Mouse (Mus musculus) layer of hippocampus, postnatal 14 days (tissue): ENCODE data around the gene Fads3. TPM values are rescaled to one million over a fixed set of nuclear protein-coding genes. Genes with fewer than 3 reads are reported as not detected.

ENCODE experiments used
- DNase-seq, 2 experiments: peaks; one replicate each; pipeline ENCODE4 v3.0.0; 2021 to 2022; ENCODE audit warnings: low spot score in 2 of 2, mixed read lengths in 1 of 2
- total RNA-seq, 2 experiments: library from RNA; stranded (reverse); gene quantifications; 2 replicates each; pipeline ENCODE4 v1.2.3; 2021

The Fads3 gene
- total RNA-seq, 2 experiments from 2014 or later: 34.3 to 36.8 TPM

DNA sequence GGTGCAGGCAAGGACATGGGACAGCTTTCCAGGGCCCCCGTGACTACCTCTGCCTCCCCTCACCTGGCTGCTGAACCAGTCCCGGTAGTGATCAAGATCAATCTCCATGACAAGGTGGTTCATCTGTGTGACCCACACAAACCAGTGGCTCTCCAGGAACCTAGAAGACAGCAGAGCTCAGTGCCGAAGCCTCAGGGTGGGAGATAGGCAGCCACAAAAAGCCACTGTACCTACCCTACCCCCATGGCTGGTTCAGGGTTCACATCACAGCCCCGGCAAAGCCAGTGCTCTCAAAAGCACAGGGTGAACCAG, 24.8 kb downstream of the Fads3 start:
- DNase-seq: no peak

DNA sequence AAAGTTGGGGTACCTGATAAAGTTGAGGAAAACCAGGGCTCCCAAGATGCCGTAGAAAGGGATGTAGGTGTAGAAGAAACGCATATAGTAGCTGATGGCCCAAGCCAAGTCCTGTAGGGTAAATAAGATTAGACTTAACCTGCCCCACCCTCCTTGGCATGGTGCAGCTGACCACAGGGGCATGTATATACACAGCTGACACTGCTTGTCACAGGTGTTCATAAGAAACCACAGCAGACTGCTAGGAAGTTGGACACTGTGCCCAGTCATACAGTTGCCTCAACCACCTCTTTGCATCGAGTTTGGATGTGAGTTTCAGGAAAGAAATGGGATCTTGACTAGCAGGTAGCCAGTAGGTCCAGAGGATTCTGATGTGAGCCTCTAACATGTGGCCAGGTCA, 25.1 kb downstream of the Fads3 start:
- no peak for DNase-seq

DNA sequence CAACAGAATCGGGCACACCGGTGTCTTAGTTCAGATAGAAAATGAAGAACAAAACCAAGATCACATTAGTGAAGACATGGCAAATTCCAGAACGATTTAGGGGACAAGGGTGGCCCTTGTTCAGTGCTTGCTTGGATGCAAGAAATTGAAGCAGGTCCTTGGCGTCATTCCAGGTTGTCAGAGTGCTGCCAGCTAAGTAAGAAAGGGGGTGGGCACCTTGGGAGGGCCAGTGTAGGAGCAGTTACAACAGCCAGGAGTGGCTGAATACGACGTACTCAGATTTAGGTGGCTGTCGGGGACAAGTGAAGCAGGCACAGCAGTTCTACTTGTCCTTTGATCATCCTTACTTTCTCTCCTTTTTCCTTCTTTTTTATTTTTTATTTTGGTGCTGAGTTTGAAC, 26.3 kb downstream of the Fads3 start:
- DNase-seq: peak in 1 of 2 experiments; percentile 68

DNA sequence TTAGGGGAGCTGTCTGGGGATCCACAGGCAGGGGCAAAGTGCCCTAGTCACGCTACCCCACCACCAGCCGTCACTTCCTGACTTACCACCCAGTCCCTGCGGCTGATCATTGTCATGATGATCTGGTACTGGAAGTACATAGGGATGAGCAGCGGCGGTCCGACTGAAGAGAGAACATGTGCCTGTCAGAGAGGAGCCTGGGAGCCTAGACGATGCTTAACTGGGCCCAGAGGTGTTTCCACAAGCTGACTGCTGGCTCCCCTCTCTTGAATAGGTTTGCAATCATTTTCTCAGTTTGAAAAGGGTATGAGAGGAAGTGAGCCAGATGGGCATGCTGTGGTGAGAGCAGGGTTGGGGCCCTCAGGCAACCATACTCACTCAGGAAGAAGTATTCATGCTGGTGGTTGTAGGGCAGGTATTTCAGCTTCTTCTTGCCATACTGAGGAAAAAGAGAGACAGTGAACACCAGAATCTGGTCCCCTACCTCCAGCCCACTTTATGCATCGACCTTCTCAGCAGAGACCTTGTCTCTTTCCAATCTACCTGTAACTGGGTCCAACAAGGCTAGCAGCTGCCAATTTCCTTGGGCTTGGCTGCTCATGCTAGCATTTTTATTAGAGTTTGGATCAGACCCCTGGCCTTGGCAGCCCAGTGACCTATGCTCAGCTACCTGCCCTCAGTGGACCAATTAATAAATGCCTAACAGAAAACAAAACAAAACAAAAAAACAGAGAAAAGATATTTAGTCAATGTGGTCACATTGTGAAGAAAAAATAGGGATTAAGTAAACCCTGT, 29.0 kb downstream of the Fads3 start:
- peak in 1 of 2 experiments; percentile 48 for DNase-seq

DNA sequence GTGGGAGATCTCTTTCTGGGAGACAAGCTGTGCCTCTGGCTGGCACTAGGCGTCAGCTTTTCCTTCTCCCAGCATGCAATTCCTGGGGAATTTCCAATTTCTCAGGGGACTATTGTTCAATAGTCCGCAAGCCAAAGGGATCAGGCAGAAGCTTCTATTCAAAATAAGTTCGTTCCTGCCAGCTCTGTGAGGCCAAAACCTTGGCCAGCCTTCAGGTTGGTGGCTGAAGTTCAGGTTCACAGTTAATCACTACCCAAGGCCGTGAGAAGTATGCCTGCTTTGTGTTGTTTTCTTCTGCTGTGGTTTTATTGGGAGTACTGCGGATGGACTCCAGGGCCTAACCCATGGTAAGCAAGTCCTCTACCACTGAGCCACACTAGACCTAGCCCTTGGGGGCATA, 29.8 kb downstream of the Fads3 start:
- peak; percentile 64 to 87 for DNase-seq

DNA sequence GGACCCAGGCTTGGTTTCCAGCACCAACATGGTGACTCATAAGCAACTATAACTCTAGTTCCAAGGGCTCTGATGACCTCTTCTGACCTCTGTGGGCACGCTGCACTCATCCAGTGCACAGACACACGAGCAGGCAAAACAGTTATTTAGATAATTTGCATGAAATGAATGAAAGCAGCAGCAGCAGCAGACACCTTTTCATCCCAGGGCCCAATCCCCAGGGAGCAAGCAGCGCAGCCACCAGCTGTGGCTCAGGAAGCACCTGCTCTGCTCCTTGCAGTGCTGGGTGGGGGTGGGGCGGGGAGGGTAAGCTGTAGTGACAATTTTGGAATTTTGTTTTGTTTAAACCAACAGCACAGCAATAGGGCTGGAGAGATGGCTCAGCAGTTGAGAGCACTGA, 30.5 kb downstream of the Fads3 start:
- DNase-seq: no peak

DNA sequence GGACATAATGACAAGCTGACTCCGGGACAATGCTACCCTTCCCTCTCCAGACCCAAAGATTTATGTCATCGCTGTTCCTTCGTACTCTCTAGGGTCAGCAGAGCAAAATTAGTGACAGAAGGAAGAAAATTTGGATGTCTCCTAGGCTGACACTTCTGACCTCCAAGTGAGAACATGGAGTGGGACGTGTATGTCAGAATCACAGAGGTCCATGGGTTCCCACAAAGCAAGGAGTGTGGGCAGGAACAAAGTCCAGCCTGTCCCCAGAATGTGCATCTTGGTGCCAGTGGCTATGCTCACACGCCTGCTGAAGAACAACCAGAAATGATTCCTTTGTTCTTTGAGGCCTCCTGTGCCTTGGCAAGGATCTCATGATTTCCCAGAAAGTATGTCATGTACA, 31.8 kb downstream of the Fads3 start:
- no peak for DNase-seq

DNA sequence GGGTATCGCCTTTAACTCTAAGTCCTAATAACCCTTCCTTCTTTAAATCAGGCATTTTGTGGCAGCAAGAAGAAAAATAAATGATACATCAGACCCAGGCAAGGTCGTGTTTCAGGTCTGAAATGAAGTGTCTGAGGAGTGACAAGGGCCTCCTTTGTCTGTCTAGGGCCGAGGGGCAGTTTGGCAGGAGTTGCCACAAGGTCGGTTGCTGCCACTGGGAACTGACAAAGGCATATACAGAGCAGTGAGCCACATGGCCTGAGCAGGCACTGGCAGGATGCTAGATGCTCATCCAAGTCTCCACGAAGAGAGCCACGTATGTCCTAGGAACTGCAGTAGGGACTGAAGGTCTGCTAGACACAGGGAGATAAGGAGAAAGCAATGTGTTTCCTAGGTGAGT, 37.0 kb downstream of the Fads3 start:
- DNase-seq: no peak

DNA sequence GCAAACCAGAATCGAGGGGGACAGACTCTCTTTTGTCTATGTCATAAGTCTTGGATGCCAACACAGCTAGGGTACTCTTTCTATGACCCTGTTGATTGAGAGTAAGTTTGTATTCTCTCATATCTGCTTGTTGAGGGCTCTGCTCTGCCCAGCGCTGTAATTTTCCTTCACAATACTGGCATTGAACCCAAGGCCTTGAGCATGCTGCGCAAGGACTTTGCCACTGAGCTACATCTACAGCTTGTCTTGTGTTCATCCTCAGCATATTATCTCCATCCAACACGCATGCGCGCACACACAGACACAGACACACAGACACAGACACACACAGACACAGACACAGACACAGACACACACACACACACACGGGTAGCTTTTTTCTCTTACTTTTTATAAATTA, 39.0 kb downstream of the Fads3 start:
- no peak for DNase-seq

DNA sequence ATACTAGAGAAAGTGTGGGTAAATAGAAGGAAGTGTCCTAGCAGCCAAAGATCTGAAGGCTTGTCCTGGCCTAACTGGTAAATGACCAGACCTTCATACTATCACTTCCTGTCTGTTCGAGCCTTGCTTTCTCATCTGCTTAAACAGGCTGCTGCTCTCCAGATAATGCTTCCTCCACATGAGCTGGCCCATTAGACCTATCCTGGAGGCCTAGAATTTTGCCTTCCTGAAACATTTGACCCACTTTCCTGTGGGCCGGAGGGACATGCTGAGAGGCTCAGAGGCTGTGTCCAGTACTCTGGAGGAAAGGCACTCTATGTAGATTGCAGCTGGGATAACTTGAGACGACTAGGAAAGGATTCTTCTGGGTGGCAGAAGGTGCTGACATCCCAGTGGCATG, 40.7 kb downstream of the Fads3 start:
- DNase-seq: no peak

DNA sequence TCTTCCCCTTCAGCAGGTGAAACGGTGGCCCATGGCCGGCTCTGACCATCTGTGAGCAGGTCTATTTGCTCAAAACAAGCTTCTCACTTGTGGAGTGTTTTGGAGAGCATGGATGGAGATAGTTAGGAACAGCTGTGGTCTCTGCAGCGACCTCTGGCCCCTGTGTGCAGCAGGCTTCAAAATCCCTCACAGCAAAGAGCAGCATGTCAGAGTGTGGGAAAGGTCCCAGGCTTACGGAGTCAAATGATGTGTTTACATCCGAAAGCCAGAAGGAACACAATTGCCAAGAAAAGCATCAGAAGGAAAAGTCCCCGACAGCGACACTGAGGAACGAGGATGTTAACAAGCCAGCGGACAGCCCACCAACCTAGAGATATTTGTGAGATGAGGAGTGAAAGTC, 44.1 kb downstream of the Fads3 start:
- DNase-seq: no peak

DNA sequence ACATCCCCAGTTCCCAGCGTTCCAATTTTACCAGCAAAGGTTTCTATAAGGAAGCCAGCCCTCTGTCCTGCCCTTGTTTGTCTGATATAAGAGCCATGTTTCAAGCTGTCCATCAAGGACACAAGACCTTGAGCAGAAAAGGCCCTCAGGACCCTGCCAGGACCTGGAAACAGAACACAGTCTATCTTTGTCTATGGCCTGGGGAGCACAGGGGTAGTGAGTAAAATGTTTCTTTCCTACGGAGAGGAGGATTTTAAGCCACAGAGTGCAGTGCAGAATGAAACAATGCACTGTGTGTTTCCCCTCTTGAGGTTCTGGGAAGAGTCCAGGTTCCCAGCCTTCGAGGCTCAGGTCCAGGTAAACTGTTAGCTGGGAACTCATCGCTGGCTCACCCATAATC, 45.6 kb downstream of the Fads3 start:
- no peak for DNase-seq

DNA sequence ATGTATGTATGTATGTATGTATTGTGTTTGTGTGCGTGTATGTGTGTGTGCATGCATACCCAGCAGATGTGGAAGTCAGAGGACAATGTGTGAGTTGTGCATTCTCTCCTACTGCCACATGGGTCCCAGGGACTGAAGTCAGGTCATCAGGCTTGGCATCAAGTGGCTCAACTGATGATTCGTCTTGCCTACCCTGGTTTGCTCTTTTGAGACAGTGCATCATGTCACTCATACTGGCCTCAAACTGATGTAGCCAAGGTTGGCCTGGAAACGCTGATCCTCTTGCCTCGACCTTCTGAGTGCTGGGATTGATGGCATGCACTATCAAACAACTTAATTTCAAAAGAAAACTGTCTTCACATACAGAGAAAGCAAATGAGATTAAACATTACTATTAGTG, 52.5 kb downstream of the Fads3 start:
- DNase-seq: no peak

DNA sequence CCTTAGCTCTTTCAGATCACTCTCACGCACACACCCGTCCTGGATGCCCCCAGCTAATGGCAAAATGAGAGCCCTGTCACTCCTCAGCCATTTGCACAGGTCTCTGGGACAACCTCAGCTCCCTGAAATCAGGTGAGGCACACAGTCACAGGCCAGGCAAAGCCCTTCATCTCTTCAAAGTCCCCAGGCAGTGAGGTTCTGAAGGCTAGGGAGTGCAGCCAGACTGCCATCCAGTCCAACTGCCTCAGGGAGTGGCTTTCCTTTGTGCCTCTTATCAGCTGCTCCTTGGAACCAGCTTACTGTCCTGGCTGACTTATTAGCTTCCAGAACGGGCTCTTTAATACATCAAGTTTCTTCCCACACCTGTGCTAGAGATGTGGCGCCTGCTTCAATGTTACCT, 53.3 kb downstream of the Fads3 start:
- no peak for DNase-seq

DNA sequence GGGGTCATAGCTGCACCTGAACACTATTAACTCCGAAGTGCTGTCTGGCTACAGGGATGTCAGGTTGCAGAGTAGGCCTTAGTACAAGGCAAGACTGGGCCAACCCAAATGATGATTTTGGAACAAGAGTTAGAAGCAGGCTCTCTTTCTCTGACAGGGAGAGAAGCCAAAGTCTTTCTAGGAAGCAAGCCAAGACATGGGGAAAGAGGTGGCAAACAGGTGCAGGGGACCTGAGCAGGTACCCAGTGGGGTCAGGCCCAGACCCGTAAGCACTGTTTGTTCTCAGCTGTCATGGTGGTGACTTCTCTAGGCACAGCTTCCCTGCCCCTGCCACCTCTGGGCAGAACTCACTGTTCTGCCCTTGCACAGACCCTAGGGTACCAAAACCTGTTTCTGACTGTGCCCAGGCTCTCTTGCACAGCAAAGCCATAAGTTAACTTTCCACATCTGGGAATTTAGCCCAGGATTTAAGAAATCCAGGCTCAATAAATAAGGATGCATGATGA, 55.1 kb downstream of the Fads3 start:
- DNase-seq: no peak

DNA sequence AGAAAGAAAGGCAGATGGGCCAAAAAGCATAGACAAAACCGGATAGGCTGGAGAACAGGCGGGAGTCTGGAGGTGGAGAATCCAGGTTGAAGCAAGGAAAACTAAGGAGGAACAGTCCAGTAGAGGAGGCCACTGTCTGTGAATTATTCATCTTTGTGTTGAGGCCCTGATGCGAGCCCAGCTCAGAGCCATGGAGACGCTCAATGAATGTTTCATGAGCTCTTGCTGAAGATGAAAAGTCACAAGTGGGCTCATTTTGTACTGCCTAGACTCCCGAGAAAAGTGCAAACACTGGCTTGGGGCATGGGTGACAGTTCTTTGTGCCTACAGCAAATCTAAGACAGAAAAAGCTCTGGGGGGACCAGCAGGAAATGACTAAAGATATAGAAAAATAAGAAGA, 56.5 kb downstream of the Fads3 start:
- peak in 1 of 2 experiments; percentile 44 for DNase-seq

DNA sequence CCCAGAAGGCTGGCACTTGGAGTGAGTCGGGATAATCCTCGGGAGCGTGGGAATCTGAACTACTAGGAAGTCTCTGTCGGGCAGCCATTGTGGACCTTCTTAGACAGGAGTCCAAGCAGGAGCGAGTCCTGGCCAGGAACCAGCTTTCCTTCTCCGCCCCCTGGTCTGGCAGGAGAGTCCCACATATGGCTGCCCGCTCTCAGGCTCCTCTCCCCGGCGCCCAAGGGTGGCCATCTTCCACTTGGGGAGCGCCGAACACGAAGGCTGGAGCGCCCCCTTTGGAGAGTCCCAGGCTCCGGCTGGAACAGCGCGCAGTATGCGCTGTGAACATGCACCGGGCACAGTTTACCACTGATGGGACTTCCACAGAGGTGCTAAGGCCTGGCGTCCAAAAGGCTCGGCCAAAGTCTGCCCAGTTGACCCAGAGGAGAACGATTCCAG, 59.3 kb downstream of the Fads3 start:
- DNase-seq: peak; percentile 81 to 83

DNA sequence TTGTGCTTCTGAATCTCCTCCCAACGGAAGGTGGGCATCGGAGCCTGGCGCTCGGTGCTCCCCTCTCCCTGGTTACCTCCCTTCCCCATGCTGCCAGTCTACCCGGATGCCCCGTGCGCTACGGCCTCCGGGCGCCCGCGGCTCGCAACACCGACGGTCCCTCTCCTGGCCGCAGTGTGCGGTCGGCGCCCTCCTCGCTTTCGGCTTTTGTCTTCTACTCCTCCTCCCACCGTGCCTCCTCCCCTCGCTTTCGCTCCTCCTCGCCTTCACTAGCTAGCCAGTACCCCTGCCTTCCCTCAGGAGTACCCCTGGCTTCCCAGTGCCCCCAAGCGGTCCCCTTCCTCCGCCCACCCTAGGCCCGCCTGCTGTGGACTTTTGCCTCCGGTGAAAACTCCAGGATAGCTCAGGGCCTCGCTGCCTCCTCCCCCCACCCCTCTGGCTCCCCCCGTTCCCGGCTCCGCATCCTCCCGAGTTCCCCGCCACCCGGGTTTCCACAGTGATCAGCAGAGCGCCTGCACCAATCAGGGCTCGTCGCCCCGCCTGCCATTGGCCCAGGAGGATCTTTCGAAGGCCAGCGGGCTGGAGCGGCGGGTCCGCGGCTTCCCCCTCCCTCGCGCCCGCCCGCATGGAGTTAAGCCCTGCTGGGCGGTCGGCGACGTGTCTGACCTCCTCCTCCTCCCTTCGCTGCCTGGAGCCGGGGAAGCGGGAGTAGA, 60.1 kb downstream of the Fads3 start, which contains the start of gene Fads2:
Gene Fads2, minus strand, starts transcription at position 406 of the 713 bp plus-strand sequence.
- DNase-seq: peak; percentile 92 to 97

DNA sequence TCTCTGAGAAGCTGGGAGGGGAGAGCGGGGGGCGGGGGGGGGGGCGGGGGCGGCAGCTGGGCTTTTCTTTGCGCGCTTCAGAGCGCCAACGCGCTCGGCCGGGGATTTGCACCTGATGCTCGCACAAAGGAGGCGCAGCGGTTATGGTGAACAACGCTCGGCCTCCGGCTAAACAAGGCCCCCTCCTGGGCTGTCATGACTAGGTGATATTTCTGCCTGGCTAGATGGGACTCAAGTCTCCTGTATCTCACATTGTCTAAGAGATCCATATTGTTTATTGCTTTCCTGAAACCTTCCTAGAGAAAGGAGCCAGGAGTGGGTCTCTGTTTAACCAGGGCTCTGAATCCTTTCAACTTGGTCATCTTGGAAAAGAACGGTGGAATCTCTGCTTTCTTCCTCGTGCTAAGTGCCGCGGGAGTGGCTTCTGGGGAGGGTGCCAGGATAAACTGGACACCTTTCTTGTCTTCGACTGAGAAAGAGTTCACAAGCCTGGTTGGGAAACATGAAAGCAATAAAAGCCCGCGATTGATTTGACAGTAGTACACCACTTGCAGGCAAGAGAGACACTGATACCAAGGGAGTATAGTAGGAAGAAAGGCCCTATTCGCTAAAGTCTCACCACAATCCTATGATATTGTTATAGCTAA, 60.8 kb downstream of the Fads3 start:
- DNase-seq: no peak

DNA sequence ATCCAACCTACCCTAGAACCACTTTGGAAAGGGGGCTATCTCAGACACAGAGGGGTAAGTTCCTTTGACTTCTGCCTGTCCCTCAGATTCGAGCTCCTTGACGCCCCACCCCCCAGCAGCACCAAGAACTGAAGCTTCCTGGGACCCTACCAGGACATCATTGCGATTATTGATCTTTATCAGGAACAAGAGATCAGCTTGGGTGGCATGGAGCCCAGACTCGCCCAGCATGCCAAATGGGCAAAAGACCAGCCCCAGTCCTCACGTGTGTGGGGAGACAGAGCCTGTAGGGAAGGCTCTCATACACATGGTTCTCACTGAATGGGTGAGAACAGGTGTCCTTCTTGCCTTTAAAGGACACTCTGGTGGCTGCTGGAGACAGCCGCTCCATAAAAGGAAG, 62.9 kb downstream of the Fads3 start:
- no peak for DNase-seq

DNA sequence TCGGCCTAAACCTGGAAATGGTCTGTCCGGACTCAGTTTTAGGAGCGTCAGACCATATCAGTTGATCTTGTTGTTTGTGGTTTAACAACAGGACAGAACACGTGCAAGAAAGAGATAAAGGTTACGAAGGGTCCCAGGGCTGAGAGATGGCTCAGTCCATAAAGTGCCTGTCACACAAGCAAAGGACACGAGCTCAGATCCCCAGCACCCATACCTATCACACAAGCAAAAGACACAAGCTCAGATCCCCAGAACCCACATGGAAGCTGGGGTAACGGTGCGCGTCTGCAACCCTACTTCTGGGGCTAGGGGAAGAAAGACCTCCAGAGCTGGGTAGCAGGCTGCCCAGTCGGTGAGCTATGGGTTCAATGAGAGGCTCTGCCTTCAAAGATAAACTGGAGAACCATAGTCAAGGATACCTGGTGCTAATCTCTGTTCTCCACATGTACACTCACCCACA, 63.7 kb downstream of the Fads3 start:
- no peak for DNase-seq

DNA sequence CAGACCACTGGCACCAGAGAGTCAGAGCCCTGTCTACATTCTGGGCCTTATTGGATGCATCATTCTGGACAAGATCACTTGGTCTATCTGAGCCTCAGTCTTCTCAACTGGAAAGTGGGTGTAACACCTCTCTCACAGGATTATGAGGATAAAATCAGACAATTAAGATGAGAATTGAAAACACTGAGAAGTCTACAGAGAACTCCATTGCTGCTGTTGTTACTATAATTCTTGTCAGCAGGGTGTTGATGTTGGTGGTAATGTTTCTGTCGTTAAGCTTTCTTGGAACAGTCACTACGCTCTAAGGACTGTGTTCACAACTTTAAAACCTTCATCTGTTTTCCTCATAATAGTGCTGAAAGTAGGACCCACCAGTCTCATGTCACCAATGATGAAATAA, 65.3 kb downstream of the Fads3 start:
- DNase-seq: no peak
